ENCODE assay signal across 12 mouse cellular contexts in the genomic region with DNA sequence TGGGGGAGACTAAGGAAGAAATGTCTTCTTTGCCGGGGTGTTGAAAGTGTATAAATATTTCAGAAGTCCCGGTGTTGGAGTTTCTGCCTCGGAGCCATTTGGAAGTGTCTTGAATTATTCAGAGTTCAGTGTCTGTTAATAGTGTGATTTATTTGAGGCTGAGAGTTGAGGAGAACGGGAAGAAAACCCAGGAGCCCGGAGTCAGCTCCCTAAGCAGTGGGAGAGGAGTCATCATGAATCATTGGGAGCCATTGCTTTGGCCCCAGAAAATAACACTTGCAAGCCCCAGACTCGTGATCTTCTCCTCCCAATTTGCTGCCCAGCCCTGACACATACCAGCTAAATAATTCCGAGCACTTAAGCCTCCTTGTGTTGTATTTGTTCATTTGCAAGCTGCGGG.
"Had no signal": no experiment of that assay in that cellular context is flagged by ENCODE, and none has a peak within 500 bp of the region (broad histone marks: within the 10 kb centered on the region; RNA-seq: fewer than 3 reads in every experiment).

No protein-coding gene starts in this region.

- ATAC-seq: intestine, embryonic 16.5 days had no signal

- H3K27me3 ChIP-seq: kidney, embryonic 15.5 days; limb, embryonic 13.5 days; midbrain, embryonic 12.5 days; neural tube, embryonic 15.5 days had no signal

- H3K9ac ChIP-seq: kidney, embryonic 15.5 days; limb, embryonic 13.5 days; liver, embryonic 14.5 days; midbrain, embryonic 12.5 days; neural tube, embryonic 15.5 days had no signal

- H3K4me3 ChIP-seq: kidney, embryonic 15.5 days; limb, embryonic 13.5 days; midbrain, embryonic 12.5 days; neural tube, embryonic 15.5 days had no signal

- H3K27ac ChIP-seq: kidney, embryonic 15.5 days; limb, embryonic 13.5 days; liver, embryonic 14.5 days; midbrain, embryonic 12.5 days; neural tube, embryonic 15.5 days had no signal

- H3K4me1 ChIP-seq: kidney, embryonic 15.5 days; limb, embryonic 13.5 days; midbrain, embryonic 12.5 days had no signal

- H3K4me2 ChIP-seq: kidney, embryonic 15.5 days; limb, embryonic 13.5 days; midbrain, embryonic 12.5 days; neural tube, embryonic 15.5 days had no signal

- H3K9me3 ChIP-seq: kidney, embryonic 15.5 days; limb, embryonic 13.5 days; midbrain, embryonic 12.5 days; neural tube, embryonic 15.5 days had no signal

- H3K36me3 ChIP-seq: kidney, embryonic 15.5 days; limb, embryonic 13.5 days; midbrain, embryonic 12.5 days; neural tube, embryonic 15.5 days had no signal

- DNase-seq: kidney, adult 2 months; kidney, postnatal 14 days; left cerebral cortex, postnatal 4 days; right cerebral cortex, adult 18-20 months; right cerebral cortex, postnatal 25 days; thymus, postnatal 36 days had no signal
